Mouse (Mus musculus) myocyte (in vitro differentiated cells): Measurements from ENCODE around the gene Gm20431. TPM values are rescaled to one million over a fixed set of nuclear protein-coding genes. Genes with fewer than 3 reads are reported as not detected.

ENCODE experiments used
- H3K27me3 ChIP-seq: one replicate; pipeline ENCODE4 v1.6.1; 2011; ENCODE audit not compliant: control insufficient read depth, insufficient read depth, insufficient read length
- H3K36me3 ChIP-seq: one replicate; pipeline ENCODE4 v1.6.1; 2011; ENCODE audit not compliant: control insufficient read depth, insufficient read depth
- H3K4me2 ChIP-seq: one replicate; pipeline ENCODE4 v1.6.1; 2011; ENCODE audit warnings: low read depth, control low read depth
- H3K4me3 ChIP-seq: one replicate; pipeline ENCODE4 v1.5.1; 2011; ENCODE audit warnings: mild to moderate bottlenecking, control low read depth, moderate library complexity
- H3K79me2 ChIP-seq: one replicate; pipeline ENCODE4 v1.6.1; 2011; ENCODE audit not compliant: control insufficient read depth, insufficient read depth
- H3ac ChIP-seq: one replicate; pipeline ENCODE4 v1.6.1; 2011; ENCODE audit not compliant: control insufficient read depth, insufficient read length
- CEBPB ChIP-seq: IDR thresholded peaks from 2 replicates; pipeline ENCODE4 v1.6.1; 2011; ENCODE audit warnings: mild to moderate bottlenecking, moderate library complexity; ENCODE audit not compliant: poor library complexity, insufficient read depth, severe bottlenecking
- E2F4 ChIP-seq: IDR thresholded peaks from one replicate; pipeline ENCODE4 v1.6.1; 2011; ENCODE audit warnings: mild to moderate bottlenecking, control low read depth, moderate library complexity; ENCODE audit not compliant: insufficient read depth
- MAX ChIP-seq: IDR thresholded peaks from one replicate; pipeline ENCODE4 v1.6.1; 2011; ENCODE audit warnings: low read depth, mild to moderate bottlenecking, control low read depth
- MYOD1 ChIP-seq, 3 experiments: IDR thresholded peaks; one replicate each; pipeline ENCODE4 v1.6.1; 2011; ENCODE audit warnings: control low read depth in 2 of 3, low read depth in 2 of 3, mild to moderate bottlenecking in 2 of 3, moderate library complexity in 1 of 3; ENCODE audit not compliant: insufficient read length in 2 of 3, control insufficient read depth in 1 of 3
- MYOG ChIP-seq, 3 experiments: IDR thresholded peaks; one replicate each; pipeline ENCODE4 v1.6.1; 2011; ENCODE audit warnings: control low read depth in 2 of 3, low read depth in 2 of 3, mild to moderate bottlenecking in 2 of 3; ENCODE audit not compliant: insufficient read length in 2 of 3, control insufficient read depth in 1 of 3, insufficient read depth in 1 of 3
- POLR2A ChIP-seq: IDR thresholded peaks from one replicate; pipeline ENCODE4 v1.6.1; 2011; ENCODE audit warnings: low read depth, mild to moderate bottlenecking, control low read depth, moderate library complexity; ENCODE audit not compliant: insufficient read length
- POLR2AphosphoS2 ChIP-seq: IDR thresholded peaks from one replicate; pipeline ENCODE4 v1.6.1; 2011; ENCODE audit warnings: low read depth, control low read depth; ENCODE audit not compliant: insufficient read length
- REST ChIP-seq: IDR thresholded peaks from one replicate; pipeline ENCODE4 v1.6.1; 2011; ENCODE audit warnings: mild to moderate bottlenecking, control low read depth, moderate library complexity; ENCODE audit not compliant: insufficient read depth, insufficient read length
- SRF ChIP-seq: IDR thresholded peaks from one replicate; pipeline ENCODE4 v1.6.1; 2011; ENCODE audit warnings: low read depth; ENCODE audit not compliant: control insufficient read depth, insufficient read length
- TCF12 ChIP-seq: IDR thresholded peaks from one replicate; pipeline ENCODE4 v1.6.1; 2011; ENCODE audit warnings: mild to moderate bottlenecking, control low read depth; ENCODE audit not compliant: poor library complexity, insufficient read depth, severe bottlenecking
- TCF3 ChIP-seq: IDR thresholded peaks from one replicate; pipeline ENCODE4 v1.6.1; 2011; ENCODE audit warnings: low read depth, control low read depth; ENCODE audit not compliant: insufficient read length
- USF1 ChIP-seq: IDR thresholded peaks from one replicate; pipeline ENCODE4 v1.6.1; 2011; ENCODE audit warnings: low read depth, mild to moderate bottlenecking, control low read depth, moderate library complexity
- polyA plus RNA-seq: library from polyadenylated mRNA; unstranded; fragments of >200 nt; fragmentation: generic; extraction: Trizol; gene quantifications from one replicate; pipeline ENCODE4 v1.2.1, GENCODE M21; 2012; ENCODE audit warnings: missing spikeins

Gene Gm20431
- polyA plus RNA-seq, 1 experiment = 9.2 TPM

DNA sequence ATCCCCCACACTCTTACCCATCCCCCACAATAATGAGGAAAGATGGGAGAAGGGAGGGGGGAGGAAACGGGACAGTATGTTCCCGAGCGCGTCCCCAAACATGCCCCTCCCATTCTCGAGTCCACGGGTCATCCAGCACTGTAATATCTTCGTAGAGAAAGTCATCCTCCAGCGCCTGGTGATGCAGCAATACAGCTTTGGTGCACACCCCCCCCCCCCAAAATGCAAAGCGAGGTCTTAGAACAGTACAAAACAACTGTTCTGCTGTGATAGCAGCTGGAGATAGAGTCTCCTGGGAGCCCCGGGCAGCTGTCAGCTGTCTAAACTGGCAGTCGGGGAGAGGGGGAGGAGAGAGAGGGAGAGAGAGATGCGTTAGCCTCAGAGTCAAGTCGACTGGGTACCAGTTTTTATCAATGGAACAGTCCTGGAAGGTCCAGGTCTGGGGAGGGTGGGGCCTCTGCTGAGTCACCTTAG lies 11.0 kb upstream of the Gm20431 start:
- Histone ChIP-seq H3K4me3 (no peak overlapping the region), H3K79me2 (no peaks in the 10 kb centered on the region), H3ac (no peak overlapping the region), H3K27me3 (no peaks in the 10 kb centered on the region), H3K4me2 (peak overlapping the region; percentile 46), H3K36me3 (no peaks in the 10 kb centered on the region)
- TF ChIP-seq TCF3 (peak; percentile 84), CEBPB (no peak), MYOG (IDR thresholded peaks at IDR 0.05; ENCODE audit: control insufficient read depth in 1 of 3, insufficient read depth in 1 of 3, insufficient read length in 2 of 3, low read depth in 2 of 3) (peak; percentile 61 to 90 (median 90)), MYOD1 (IDR thresholded peaks at IDR 0.05; ENCODE audit: control insufficient read depth in 1 of 3, insufficient read length in 2 of 3, low read depth in 2 of 3) (peak; percentile 86 to 91 (median 86)), TCF12 (peak; percentile 96), POLR2A (no peak), E2F4 (no peak), REST (no peak), SRF (no peak)

DNA sequence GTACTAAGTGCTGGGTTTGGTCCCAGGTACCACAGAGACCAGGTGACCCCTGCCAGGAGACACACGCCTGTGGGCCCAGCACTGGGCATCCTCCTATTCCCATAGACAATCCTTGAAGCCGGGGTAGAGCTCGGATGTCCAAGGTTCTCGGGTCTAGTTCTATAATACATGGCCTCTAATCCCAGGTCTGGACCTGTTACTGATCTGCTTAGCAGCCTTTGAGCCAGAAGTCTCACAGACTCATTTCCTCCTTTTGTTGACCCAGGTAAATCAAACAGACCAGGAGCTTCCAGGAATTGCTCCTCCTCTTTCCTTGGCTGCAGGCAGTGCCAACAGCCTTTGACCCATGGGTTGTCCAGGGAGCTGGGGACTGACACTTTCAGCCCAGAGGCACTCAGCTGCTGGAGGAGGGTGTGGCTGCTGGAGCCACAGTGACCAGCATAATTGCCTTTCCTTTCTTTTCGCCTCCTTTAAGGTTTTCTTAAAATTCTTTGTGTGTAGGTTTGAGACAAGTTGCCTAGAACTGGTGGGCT lies 9.9 kb upstream of the Gm20431 start:
- Histone ChIP-seq H3K36me3 (no peaks in the 10 kb centered on the region), H3K4me2 (peak overlapping the region; percentile 46), H3K4me3 (no peak overlapping the region), H3K27me3 (no peaks in the 10 kb centered on the region), H3ac (no peak overlapping the region), H3K79me2 (no peaks in the 10 kb centered on the region)
- peak in 1 of 3 experiments; percentile 22 for TF ChIP-seq MYOD1 (IDR thresholded peaks at IDR 0.05; ENCODE audit: control insufficient read depth in 1 of 3, insufficient read length in 2 of 3, low read depth in 2 of 3)
- TF ChIP-seq MYOG (IDR thresholded peaks at IDR 0.05; ENCODE audit: control insufficient read depth in 1 of 3, insufficient read depth in 1 of 3, insufficient read length in 2 of 3, low read depth in 2 of 3) = peak in 1 of 3 experiments; percentile 40
- no peak for TF ChIP-seq POLR2AphosphoS2
- no peak for TF ChIP-seq TCF12

GRCm38 (mm10) chr2:167669398-167669797 lies 8.1 kb upstream of the Gm20431 start:
- Histone ChIP-seq H3K4me3 (no peak overlapping the region), H3K79me2 (no peaks in the 10 kb centered on the region), H3ac (no peak overlapping the region), H3K27me3 (no peaks in the 10 kb centered on the region), H3K36me3 (no peaks in the 10 kb centered on the region), H3K4me2 (no peak overlapping the region)
- TF ChIP-seq TCF3 = no peak
- no peak for TF ChIP-seq SRF
- TF ChIP-seq USF1 = no peak
- TF ChIP-seq POLR2A = no peak
- TF ChIP-seq TCF12 = no peak
- TF ChIP-seq E2F4 = no peak
- no peak for TF ChIP-seq MAX
- TF ChIP-seq CEBPB = no peak

GRCm38 (mm10) chr2:167668426-167668825 lies 7.1 kb upstream of the Gm20431 start:
- Histone ChIP-seq H3K79me2 (no peaks in the 10 kb centered on the region), H3K4me2 (no peak overlapping the region), H3K36me3 (no peaks in the 10 kb centered on the region), H3K4me3 (no peak overlapping the region), H3ac (no peak overlapping the region), H3K27me3 (no peaks in the 10 kb centered on the region)
- no peak for TF ChIP-seq POLR2AphosphoS2
- no peak for TF ChIP-seq USF1
- TF ChIP-seq MYOD1 (IDR thresholded peaks at IDR 0.05; ENCODE audit: control insufficient read depth in 1 of 3, insufficient read length in 2 of 3, low read depth in 2 of 3) = no peak
- no peak for TF ChIP-seq POLR2A
- no peak for TF ChIP-seq TCF3
- TF ChIP-seq REST = no peak

DNA sequence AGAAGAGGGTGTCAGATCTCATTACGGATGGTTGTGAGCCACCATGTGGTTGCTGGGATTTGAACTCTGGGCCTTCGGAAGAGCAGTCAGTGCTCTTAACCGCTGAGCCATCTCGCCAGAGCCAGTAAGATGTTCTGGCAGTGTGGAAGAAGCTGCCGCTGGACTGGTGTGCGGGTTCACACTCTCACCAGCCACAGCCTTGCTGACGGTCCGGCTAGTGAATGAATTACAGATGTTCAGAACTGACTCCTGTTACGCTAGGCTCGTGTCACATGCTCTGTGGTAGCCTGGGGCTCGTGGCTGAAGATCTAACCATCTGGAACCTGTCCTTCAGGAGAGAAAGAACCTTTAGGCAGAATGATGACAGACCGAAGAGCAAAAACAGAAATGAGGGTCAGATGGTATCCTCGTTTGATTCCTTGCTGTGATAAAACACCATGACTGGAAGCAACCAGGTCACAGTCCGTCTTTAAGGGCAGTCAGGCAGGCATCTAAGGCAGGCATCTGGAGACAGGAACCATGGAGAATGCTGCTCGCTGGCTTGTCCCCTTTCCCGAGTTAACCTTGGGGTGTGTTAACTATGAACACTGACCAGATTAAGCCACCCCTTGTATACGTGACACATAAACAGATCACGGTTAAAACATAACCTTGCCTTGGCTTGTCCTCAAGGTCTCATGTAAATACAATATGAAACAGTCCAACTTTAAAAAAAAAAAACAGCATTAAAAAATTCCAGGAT lies 4.8 kb upstream of the Gm20431 start:
- Histone ChIP-seq H3K4me2 (no peak overlapping the region), H3ac (no peak overlapping the region), H3K27me3 (no peaks in the 10 kb centered on the region), H3K4me3 (no peak overlapping the region), H3K36me3 (no peaks in the 10 kb centered on the region), H3K79me2 (no peaks in the 10 kb centered on the region)
- no peak for TF ChIP-seq REST
- TF ChIP-seq USF1 = no peak
- no peak for TF ChIP-seq POLR2AphosphoS2
- TF ChIP-seq POLR2A = no peak
- TF ChIP-seq SRF = no peak
- TF ChIP-seq TCF12 = no peak
- TF ChIP-seq E2F4 = no peak
- TF ChIP-seq MYOG (IDR thresholded peaks at IDR 0.05; ENCODE audit: control insufficient read depth in 1 of 3, insufficient read depth in 1 of 3, insufficient read length in 2 of 3, low read depth in 2 of 3) = no peak
- TF ChIP-seq CEBPB = no peak
- no peak for TF ChIP-seq TCF3
- no peak for TF ChIP-seq MYOD1 (IDR thresholded peaks at IDR 0.05; ENCODE audit: control insufficient read depth in 1 of 3, insufficient read length in 2 of 3, low read depth in 2 of 3)
- no peak for TF ChIP-seq MAX
